Mouse (Mus musculus) liver, embryonic 16.5 days (tissue): ENCODE data around the gene C1qtnf5. TPM values are rescaled to one million over a fixed set of nuclear protein-coding genes. Genes with fewer than 3 reads are reported as not detected.

Experiments
- ATAC-seq: fragments of 200-750 bp; cut with Nextera tagmentation; 2 replicates; pipeline ENCODE4 v1.8.0; 2017; ENCODE audit warnings: low read depth, mild to moderate bottlenecking, moderate number of reproducible peaks, moderate library complexity
- H3K27ac ChIP-seq: fragments of 300-500 bp; sonication (generic); 2 replicates; pipeline ENCODE4 v1.5.1; 2014; ENCODE audit warnings: mild to moderate bottlenecking, low read length
- H3K27me3 ChIP-seq: fragments of 300-500 bp; sonication (generic); 2 replicates; pipeline ENCODE4 v1.6.1; 2014; ENCODE audit warnings: low read depth, low read length, mixed read lengths; ENCODE audit not compliant: control insufficient read depth, insufficient read depth
- H3K36me3 ChIP-seq: fragments of 300-500 bp; sonication (generic); 2 replicates; pipeline ENCODE4 v1.6.1; 2014; ENCODE audit warnings: mild to moderate bottlenecking; ENCODE audit not compliant: control insufficient read depth, insufficient read depth
- H3K4me1 ChIP-seq: fragments of 300-500 bp; sonication (generic); 2 replicates; pipeline ENCODE4 v1.6.1; 2014; ENCODE audit warnings: low read depth, low read length, mixed read lengths; ENCODE audit not compliant: control insufficient read depth
- H3K4me2 ChIP-seq: fragments of 300-500 bp; sonication (generic); 2 replicates; pipeline ENCODE4 v1.6.1; 2014; ENCODE audit warnings: low read depth, low read length, mixed read lengths
- H3K4me3 ChIP-seq: fragments of 300-500 bp; sonication (generic); 2 replicates; pipeline ENCODE4 v1.5.1; 2014; ENCODE audit warnings: low read depth, mild to moderate bottlenecking, low read length
- H3K9ac ChIP-seq: fragments of 300-500 bp; sonication (generic); 2 replicates; pipeline ENCODE4 v1.6.1; 2014; ENCODE audit warnings: low read depth, low read length
- H3K9me3 ChIP-seq: fragments of 300-500 bp; sonication (generic); replicated peaks from 2 replicates; pipeline ENCODE4 v1.6.1; 2016; ENCODE audit warnings: low read length; ENCODE audit not compliant: control insufficient read depth
- WGBS: fragments of 180-500 bp; shearing (Covaris S2); extraction: QIAGEN DNeasy Blood & Tissue Kit; methylation state at CpG from one replicate; pipeline ENCODE4 v1.1.7; 2014; ENCODE audit not compliant: insufficient replicate concordance; 5-methylcytosine and 5-hydroxymethylcytosine counted together
- polyA plus RNA-seq: library from polyadenylated mRNA; unstranded; fragments of >200 nt; fragmentation: Nextera tagmentation; extraction: Ambion mirVana; gene quantifications from 2 replicates; pipeline ENCODE4 v1.2.1, GENCODE M21; 2015

Gene C1qtnf5
- polyA plus RNA-seq, 1 experiment from 2014 or later = 0.52 TPM

- Histone ChIP-seq H3K36me3 (no peaks in the 10 kb centered on the region), H3K27ac (no peak overlapping the region), H3K4me3 (no peak overlapping the region), H3K4me1 (peaks cover 6% of the 10 kb centered on the region), H3K9me3 (no peaks in the 10 kb centered on the region), H3K9ac (no peak overlapping the region), H3K4me2 (no peak overlapping the region), H3K27me3 (no peaks in the 10 kb centered on the region; the same call in 1 of the 2 replicates)
- 42% methylated on average over 11 of the region's 11 CpGs for WGBS
- ATAC-seq = no peak
These were observed 35.0 kb upstream of the C1qtnf5 start for GRCm38 (mm10) chr9:44071914-44072598.

DNA sequence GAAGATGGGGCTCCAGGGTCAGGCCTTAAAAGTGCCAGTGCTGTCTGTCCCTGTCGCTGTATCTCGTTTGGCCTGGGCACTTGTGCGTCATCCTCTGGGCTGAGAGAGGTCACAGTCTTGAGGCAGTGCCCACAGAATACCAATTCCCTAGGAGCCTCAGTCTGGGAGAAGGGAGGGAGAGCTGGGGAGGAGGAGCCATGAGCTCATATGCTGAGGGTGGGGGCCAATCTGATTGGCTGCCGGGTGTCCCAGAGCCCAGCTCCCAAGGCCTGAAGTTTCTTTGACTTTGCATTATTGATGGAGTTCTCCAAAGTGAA, 34.5 kb upstream of the C1qtnf5 start:
- Histone ChIP-seq H3K4me1 (peaks cover 1% of the 10 kb centered on the region), H3K9ac (no peak overlapping the region), H3K4me3 (no peak overlapping the region), H3K4me2 (no peak overlapping the region), H3K27ac (no peak overlapping the region), H3K9me3 (no peaks in the 10 kb centered on the region), H3K36me3 (no peaks in the 10 kb centered on the region), H3K27me3 (no peaks in the 10 kb centered on the region; the same call in 1 of the 2 replicates)
- 40% methylated on average over 4 of the region's 4 CpGs for whole genome bisulfite sequencing
- no peak for ATAC-seq

DNA sequence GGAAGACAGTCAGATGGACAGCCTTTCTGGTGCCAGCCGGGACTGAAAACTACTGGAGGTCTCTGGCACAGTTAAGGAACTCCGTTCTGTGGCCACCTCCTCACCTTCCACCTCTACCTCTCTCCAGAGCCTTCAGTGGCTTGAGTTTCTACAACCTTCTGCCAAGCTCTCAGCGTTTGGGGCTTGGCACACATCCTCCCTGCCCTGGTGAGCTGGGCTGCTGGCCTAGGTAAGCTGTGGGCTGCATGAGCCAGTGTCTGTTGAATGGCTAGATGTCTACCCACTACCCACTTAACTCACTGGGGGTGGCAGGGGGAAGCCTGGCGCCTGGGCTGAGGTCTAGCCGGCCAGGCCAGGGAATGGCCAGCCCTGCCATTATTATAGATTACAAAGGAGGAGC, 33.9 kb upstream of the C1qtnf5 start:
- no peak overlapping the region for H3K4me3 ChIP-seq
- no peak for ATAC-seq
- no peak overlapping the region for H3K27ac ChIP-seq
- WGBS = 49% methylated on average over 5 of the region's 5 CpGs
- H3K9me3 ChIP-seq = no peaks in the 10 kb centered on the region
- H3K9ac ChIP-seq = no peak overlapping the region
- H3K4me2 ChIP-seq = no peak overlapping the region
- no peaks in the 10 kb centered on the region for H3K4me1 ChIP-seq
- no peaks in the 10 kb centered on the region for H3K36me3 ChIP-seq
- H3K27me3 ChIP-seq = no peaks in the 10 kb centered on the region; the same call in 1 of the 2 replicates

DNA sequence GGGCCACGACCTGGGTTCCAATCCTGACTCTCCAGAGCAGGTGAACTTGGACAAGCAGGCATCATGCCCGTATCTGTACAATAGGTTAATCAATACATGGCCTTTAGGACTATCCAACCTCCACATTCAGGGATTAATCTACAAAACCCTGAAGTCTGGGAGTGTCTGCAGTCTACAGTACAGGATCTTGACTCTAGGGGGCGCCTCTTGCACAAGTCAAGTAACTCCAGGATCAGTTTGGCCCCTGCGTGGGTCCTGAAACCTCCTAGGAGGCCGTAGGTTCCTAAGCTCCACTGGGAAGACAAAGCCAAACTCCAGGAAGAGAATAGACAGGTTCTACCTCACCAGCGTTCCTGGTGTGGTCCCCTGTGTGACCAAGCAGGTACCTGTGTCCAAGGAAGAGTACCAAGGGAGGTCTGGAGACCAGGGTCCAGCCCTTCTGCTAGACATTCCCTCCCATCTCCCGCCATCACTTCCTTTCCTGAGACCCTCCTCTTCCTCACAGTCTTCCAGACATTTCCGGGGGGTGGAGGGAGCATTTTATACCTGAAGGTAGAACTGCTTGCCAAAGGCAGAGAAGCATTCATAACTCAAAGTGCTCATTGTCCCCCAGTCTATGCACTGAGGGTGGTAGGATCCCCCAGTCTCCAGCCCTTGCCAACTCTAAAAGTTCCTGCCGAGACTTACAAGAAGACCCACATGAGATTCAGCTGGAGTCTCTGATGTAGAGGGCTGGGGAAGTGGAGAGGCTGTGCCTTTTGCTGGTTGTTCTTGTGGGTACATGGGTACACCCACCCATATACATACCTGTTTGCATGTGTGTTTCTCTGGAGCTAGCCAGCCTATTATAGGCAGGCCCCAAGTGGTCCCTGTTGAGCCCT, 32.4 kb upstream of the C1qtnf5 start:
- no peak overlapping the region for H3K4me2 ChIP-seq
- no peak overlapping the region for H3K9ac ChIP-seq
- no peaks in the 10 kb centered on the region for H3K9me3 ChIP-seq
- no peaks in the 10 kb centered on the region; the same call in 1 of the 2 replicates for H3K27me3 ChIP-seq
- no peak overlapping the region for H3K27ac ChIP-seq
- no peaks in the 10 kb centered on the region for H3K36me3 ChIP-seq
- WGBS = 40% methylated on average over 9 of the region's 9 CpGs
- ATAC-seq = no peak
- no peaks in the 10 kb centered on the region; the same call in 1 of the 2 replicates for H3K4me1 ChIP-seq
- no peak overlapping the region for H3K4me3 ChIP-seq

DNA sequence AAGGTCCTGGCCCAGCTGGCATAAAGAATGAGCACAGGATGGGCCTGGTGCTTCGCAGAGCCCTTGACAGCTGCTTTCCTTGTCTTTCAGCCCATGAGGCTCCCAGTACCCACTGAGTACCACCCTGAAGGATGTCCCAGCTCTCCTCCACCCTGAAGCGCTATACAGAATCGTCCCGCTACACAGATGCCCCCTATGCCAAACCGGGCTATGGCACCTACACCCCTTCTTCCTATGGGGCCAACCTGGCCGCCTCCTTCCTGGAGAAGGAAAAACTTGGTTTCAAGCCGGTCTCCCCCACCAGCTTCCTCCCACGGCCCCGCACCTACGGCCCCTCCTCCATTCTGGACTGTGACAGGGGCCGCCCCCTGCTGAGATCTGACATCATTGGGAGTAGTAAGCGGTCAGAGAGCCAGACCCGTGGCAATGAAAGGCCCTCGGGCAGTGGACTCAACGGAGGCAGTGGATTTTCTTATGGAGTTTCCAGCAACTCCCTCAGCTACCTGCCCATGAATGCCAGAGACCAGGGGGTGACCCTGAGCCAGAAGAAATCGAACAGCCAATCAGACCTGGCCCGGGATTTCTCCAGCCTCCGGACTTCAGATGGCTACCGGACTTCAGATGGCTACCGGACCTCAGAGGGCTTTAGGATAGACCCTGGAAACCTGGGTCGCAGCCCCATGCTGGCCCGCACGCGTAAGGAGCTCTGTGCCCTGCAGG, 31.6 kb upstream of the C1qtnf5 start:
- no peak for ATAC-seq
- Histone ChIP-seq H3K36me3 (no peaks in the 10 kb centered on the region), H3K9ac (no peak overlapping the region), H3K27ac (no peak overlapping the region), H3K27me3 (no peaks in the 10 kb centered on the region; the same call in 1 of the 2 replicates), H3K4me2 (no peak overlapping the region), H3K9me3 (no peaks in the 10 kb centered on the region), H3K4me3 (no peak overlapping the region), H3K4me1 (no peaks in the 10 kb centered on the region; the same call in 1 of the 2 replicates)
- WGBS = 67% methylated on average over 24 of the region's 24 CpGs

GRCm38 (mm10) chr9:44075996-44076763, 30.9 kb upstream of the C1qtnf5 start:
- no peak overlapping the region for H3K27ac ChIP-seq
- no peak overlapping the region for H3K9ac ChIP-seq
- WGBS = 59% methylated on average over 16 of the region's 16 CpGs
- no peaks in the 10 kb centered on the region; the same call in 1 of the 2 replicates for H3K4me1 ChIP-seq
- ATAC-seq = no peak
- H3K9me3 ChIP-seq = no peaks in the 10 kb centered on the region
- H3K4me3 ChIP-seq = no peak overlapping the region
- no peaks in the 10 kb centered on the region for H3K27me3 ChIP-seq
- H3K4me2 ChIP-seq = no peak overlapping the region
- no peaks in the 10 kb centered on the region for H3K36me3 ChIP-seq

- WGBS = 15% methylated on average over 5 of the region's 5 CpGs
- Histone ChIP-seq H3K27me3 (no peaks in the 10 kb centered on the region), H3K9me3 (no peaks in the 10 kb centered on the region), H3K9ac (no peak overlapping the region), H3K4me2 (no peak overlapping the region), H3K4me3 (no peak overlapping the region), H3K36me3 (no peaks in the 10 kb centered on the region), H3K4me1 (no peaks in the 10 kb centered on the region; the same call in 1 of the 2 replicates), H3K27ac (no peak overlapping the region)
- ATAC-seq = no peak
These were observed 30.3 kb upstream of the C1qtnf5 start for GRCm38 (mm10) chr9:44076764-44077120.

- H3K4me3 ChIP-seq = no peak overlapping the region
- H3K27ac ChIP-seq = no peak overlapping the region
- H3K36me3 ChIP-seq = no peaks in the 10 kb centered on the region
- no peak overlapping the region for H3K4me2 ChIP-seq
- no peak overlapping the region for H3K9ac ChIP-seq
- H3K9me3 ChIP-seq = no peaks in the 10 kb centered on the region
- no peaks in the 10 kb centered on the region; the same call in 1 of the 2 replicates for H3K4me1 ChIP-seq
- H3K27me3 ChIP-seq = no peaks in the 10 kb centered on the region
- no peak for ATAC-seq
- WGBS = 66% methylated on average over 11 of the region's 11 CpGs
These were observed 29.7 kb upstream of the C1qtnf5 start for GRCm38 (mm10) chr9:44077266-44077910.
